Mouse (Mus musculus) forebrain, postnatal 0 days (tissue): ENCODE data around the gene Prl2b1. TPM values are rescaled to one million over a fixed set of nuclear protein-coding genes. Genes with fewer than 3 reads are reported as not detected.

Experiments
- ATAC-seq: fragments of 200-750 bp; cut with Nextera tagmentation; 2 replicates; pipeline ENCODE4 v1.8.0; 2017; ENCODE audit warnings: mild to moderate bottlenecking, moderate library complexity
- DNase-seq: peaks from one replicate; pipeline ENCODE4 v3.0.0-alpha.2; 2015
- H3K27ac ChIP-seq: fragments of 300-500 bp; sonication (generic); 2 replicates; pipeline ENCODE4 v1.5.1; 2014; ENCODE audit warnings: low read depth, mild to moderate bottlenecking, antibody characterized with exemption, low read length, moderate library complexity, mixed read lengths
- H3K27me3 ChIP-seq: fragments of 300-500 bp; sonication (generic); 2 replicates; pipeline ENCODE4 v1.6.1; 2014; ENCODE audit warnings: mild to moderate bottlenecking, low read length, mixed read lengths; ENCODE audit not compliant: insufficient read depth
- H3K36me3 ChIP-seq: fragments of 300-500 bp; sonication (generic); 2 replicates; pipeline ENCODE4 v1.6.1; 2014; ENCODE audit warnings: mild to moderate bottlenecking, moderate library complexity; ENCODE audit not compliant: insufficient read depth
- H3K4me1 ChIP-seq: fragments of 300-500 bp; sonication (generic); 2 replicates; pipeline ENCODE4 v1.6.1; 2014; ENCODE audit warnings: antibody characterized with exemption; ENCODE audit not compliant: insufficient read depth
- H3K4me2 ChIP-seq: fragments of 300-500 bp; sonication (generic); 2 replicates; pipeline ENCODE4 v1.6.1; 2014; ENCODE audit warnings: low read depth, mild to moderate bottlenecking, moderate library complexity
- H3K4me3 ChIP-seq: fragments of 300-500 bp; sonication (generic); 2 replicates; pipeline ENCODE4 v1.5.1; 2014; ENCODE audit warnings: low read depth, low read length, mixed read lengths
- H3K9ac ChIP-seq: fragments of 300-500 bp; sonication (generic); 2 replicates; pipeline ENCODE4 v1.6.1; 2014; ENCODE audit warnings: mild to moderate bottlenecking
- H3K9me3 ChIP-seq: fragments of 300-500 bp; sonication (generic); 2 replicates; pipeline ENCODE4 v1.6.1; 2016; ENCODE audit warnings: low read length
- CTCF ChIP-seq: sonication (generic); IDR thresholded peaks from 2 replicates; pipeline ENCODE4 v1.5.1; 2016; ENCODE audit warnings: antibody characterized with exemption, control low read depth, low read depth
- WGBS: fragments of 180-500 bp; shearing (Covaris S2); extraction: QIAGEN DNeasy Blood & Tissue Kit; methylation state at CpG from one replicate; pipeline ENCODE4 v1.1.7; 2014; 5-methylcytosine and 5-hydroxymethylcytosine counted together
- polyA plus RNA-seq: library from polyadenylated mRNA; unstranded; fragments of >200 nt; fragmentation: Nextera tagmentation; extraction: Ambion mirVana; gene quantifications from 2 replicates; pipeline ENCODE4 v1.2.1, GENCODE M21; 2015
- total RNA-seq: library from RNA; depleted of rRNA; stranded (reverse); fragments of >200 nt; gene quantifications from 2 replicates; pipeline ENCODE4 v1.2.3, GENCODE M21; 2014; rRNA removed

The Prl2b1 gene
- total RNA-seq (not detected in 2 replicates), polyA plus RNA-seq (not detected in 2 replicates)

GRCm38 (mm10) chr13:27390746-27391145, at the start of gene Prl2b1:
Prl2b1 (minus strand) TSS chr13:27390846.
- DNase-seq (no peak), ATAC-seq (no peak)
- Histone ChIP-seq H3K9me3 (no peaks in the 10 kb centered on the region), H3K4me2 (no peak within 1 kb of the TSS), H3K36me3 (no peaks in the 10 kb centered on the region), H3K27ac (no peak within 1 kb of the TSS), H3K27me3 (no peaks in the 10 kb centered on the region), H3K4me3 (no peak within 1 kb of the TSS), H3K4me1 (no peaks in the 10 kb centered on the region), H3K9ac (no peak within 1 kb of the TSS)
- no peak for TF ChIP-seq CTCF
- WGBS: 92% methylated on average over 6 of the region's 6 CpGs

DNA sequence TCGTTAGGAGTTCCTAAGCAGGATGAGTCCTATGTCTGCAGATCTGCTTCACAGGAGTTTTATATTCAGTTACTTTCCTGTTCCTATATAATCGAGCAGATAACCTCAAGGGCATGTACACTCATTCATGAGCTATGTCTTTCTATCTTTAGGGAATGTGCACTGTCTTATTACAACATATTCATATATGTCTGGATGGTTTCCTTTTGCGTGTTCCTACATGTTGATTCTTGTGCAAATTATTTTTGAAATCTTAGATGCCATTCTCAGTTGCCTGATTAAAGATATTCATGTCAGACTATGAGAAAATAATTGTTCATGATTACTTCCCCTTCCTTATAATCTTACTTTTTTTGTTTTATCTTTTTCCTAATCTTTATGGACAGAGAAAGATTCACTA, 47.9 kb upstream of the Prl2b1 start, which contains the start of gene Prl8a6:
Gene Prl8a6, minus strand, starts transcription at position 101 of the 400 bp plus-strand sequence.
- DNase-seq (no peak), ATAC-seq (no peak)
- Histone ChIP-seq H3K4me2 (no peak within 1 kb of the TSS), H3K9ac (no peak within 1 kb of the TSS), H3K4me3 (no peak within 1 kb of the TSS), H3K27ac (no peak within 1 kb of the TSS), H3K27me3 (no peaks in the 10 kb centered on the region), H3K4me1 (no peaks in the 10 kb centered on the region), H3K9me3 (no peaks in the 10 kb centered on the region), H3K36me3 (no peaks in the 10 kb centered on the region)
- no peak for TF ChIP-seq CTCF
- WGBS: 84% methylated on average over 3 of the region's 3 CpGs

GRCm38 (mm10) chr13:27433159-27433558, 42.5 kb upstream of the Prl2b1 start:
- WGBS: 86% methylated on average over 1 of the region's 1 CpGs
- H3K36me3 ChIP-seq: no peaks in the 10 kb centered on the region
- H3K27ac ChIP-seq: no peak overlapping the region
- H3K4me2 ChIP-seq: no peak overlapping the region
- DNase-seq: no peak
- H3K9ac ChIP-seq: no peak overlapping the region
- no peak overlapping the region for H3K4me3 ChIP-seq
- no peaks in the 10 kb centered on the region for H3K4me1 ChIP-seq
- no peak for TF ChIP-seq CTCF
- no peaks in the 10 kb centered on the region for H3K9me3 ChIP-seq
- no peaks in the 10 kb centered on the region for H3K27me3 ChIP-seq
- no peak for ATAC-seq

- H3K36me3 ChIP-seq: no peaks in the 10 kb centered on the region
- no peaks in the 10 kb centered on the region for H3K4me1 ChIP-seq
- no peak overlapping the region for H3K9ac ChIP-seq
- DNase-seq: no peak
- H3K4me3 ChIP-seq: no peak overlapping the region
- H3K27ac ChIP-seq: no peak overlapping the region
- H3K27me3 ChIP-seq: no peaks in the 10 kb centered on the region
- no peak for TF ChIP-seq CTCF
- no peaks in the 10 kb centered on the region for H3K9me3 ChIP-seq
- ATAC-seq: no peak
- no peak overlapping the region for H3K4me2 ChIP-seq
These were observed 23.0 kb upstream of the Prl2b1 start for GRCm38 (mm10) chr13:27413640-27414039.

- no peak overlapping the region for H3K9ac ChIP-seq
- ATAC-seq: peak; percentile 76
- H3K4me3 ChIP-seq: no peak overlapping the region
- no peak for TF ChIP-seq CTCF
- no peaks in the 10 kb centered on the region for H3K4me1 ChIP-seq
- H3K27ac ChIP-seq: no peak overlapping the region; the same call in 1 of the 2 replicates
- H3K36me3 ChIP-seq: no peaks in the 10 kb centered on the region
- no peaks in the 10 kb centered on the region for H3K9me3 ChIP-seq
- WGBS: 77% methylated on average over 7 of the region's 7 CpGs
- peak; percentile 35 for DNase-seq
- H3K4me2 ChIP-seq: no peak overlapping the region
- H3K27me3 ChIP-seq: no peaks in the 10 kb centered on the region
These were observed 8.5 kb upstream of the Prl2b1 start for GRCm38 (mm10) chr13:27399061-27399724.

GRCm38 (mm10) chr13:27345373-27345772, 45.3 kb downstream of the Prl2b1 start, which contains the start of gene Prl8a2:
Prl8a2 (plus strand) TSS chr13:27345673.
- H3K9me3 ChIP-seq: no peaks in the 10 kb centered on the region
- DNase-seq (no peak), ATAC-seq (no peak)
- no peak within 1 kb of the TSS for H3K9ac ChIP-seq
- TF ChIP-seq CTCF: no peak
- no peaks in the 10 kb centered on the region for H3K36me3 ChIP-seq
- H3K4me2 ChIP-seq: no peak within 1 kb of the TSS
- no peak within 1 kb of the TSS for H3K4me3 ChIP-seq
- no peaks in the 10 kb centered on the region for H3K27me3 ChIP-seq
- H3K27ac ChIP-seq: no peak within 1 kb of the TSS
- 77% methylated on average over 2 of the region's 2 CpGs for WGBS
- no peaks in the 10 kb centered on the region for H3K4me1 ChIP-seq

DNA sequence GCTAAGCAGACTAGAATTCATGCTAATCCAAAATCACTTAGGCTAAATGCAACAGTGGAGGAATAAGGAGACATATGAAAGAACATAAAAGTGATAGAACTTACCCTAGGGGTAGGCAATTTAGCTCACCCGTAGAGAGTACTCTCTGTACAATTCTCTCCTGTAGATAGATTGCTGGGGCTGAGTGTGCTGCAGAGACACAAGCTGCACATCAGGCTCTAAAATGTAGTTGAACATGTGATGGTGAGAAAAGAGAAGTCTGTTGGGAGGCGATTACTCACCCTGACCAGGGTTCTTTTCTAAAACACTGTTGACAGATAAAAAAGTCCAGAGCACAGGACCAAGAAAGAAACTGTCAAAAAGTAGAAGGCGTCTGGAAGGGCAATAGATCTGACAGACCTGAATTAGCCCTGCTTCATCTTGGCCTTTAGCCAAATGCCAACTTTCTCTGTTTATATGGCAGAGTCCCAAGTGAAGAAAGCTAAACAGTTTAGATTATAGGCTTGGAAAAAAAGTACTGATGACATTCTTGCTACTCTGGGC, 47.8 kb downstream of the Prl2b1 start:
- DNase-seq: no peak
- H3K4me1 ChIP-seq: no peaks in the 10 kb centered on the region
- no peak for ATAC-seq
- WGBS: 47% methylated on average over 3 of the region's 3 CpGs
- H3K27ac ChIP-seq: no peak overlapping the region
- H3K36me3 ChIP-seq: no peaks in the 10 kb centered on the region
- H3K9me3 ChIP-seq: no peaks in the 10 kb centered on the region
- H3K4me3 ChIP-seq: no peak overlapping the region
- no peak overlapping the region for H3K9ac ChIP-seq
- H3K4me2 ChIP-seq: no peak overlapping the region
- no peak for TF ChIP-seq CTCF
- H3K27me3 ChIP-seq: no peaks in the 10 kb centered on the region
